Mouse (Mus musculus): Measurements from ENCODE around the gene Stx7.

- TF ChIP-seq MAFK (IDR thresholded peaks at IDR 0.05; ENCODE audit: insufficient replicate concordance, low read length): no peak
- TF ChIP-seq EP300 (IDR thresholded peaks at IDR 0.05; ENCODE audit: low read length): no peak
- TF ChIP-seq MAX (IDR thresholded peaks at IDR 0.05; ENCODE audit: low read length): no peak
- TF ChIP-seq POLR2A (IDR thresholded peaks at IDR 0.05; ENCODE audit: low read depth, low read length): no peak
Observed at GRCm38 (mm10) chr10:24191977-24192376, 42.9 kb downstream of the Stx7 start.

Measured in CH12.LX (cell line).